Mouse (Mus musculus): Measurements from ENCODE around the gene Vmn1r46. TPM values are rescaled to one million over a fixed set of nuclear protein-coding genes. Genes with fewer than 3 reads are reported as not detected.

Vmn1r46 gene
- total RNA-seq (2023), result not detected

DNA sequence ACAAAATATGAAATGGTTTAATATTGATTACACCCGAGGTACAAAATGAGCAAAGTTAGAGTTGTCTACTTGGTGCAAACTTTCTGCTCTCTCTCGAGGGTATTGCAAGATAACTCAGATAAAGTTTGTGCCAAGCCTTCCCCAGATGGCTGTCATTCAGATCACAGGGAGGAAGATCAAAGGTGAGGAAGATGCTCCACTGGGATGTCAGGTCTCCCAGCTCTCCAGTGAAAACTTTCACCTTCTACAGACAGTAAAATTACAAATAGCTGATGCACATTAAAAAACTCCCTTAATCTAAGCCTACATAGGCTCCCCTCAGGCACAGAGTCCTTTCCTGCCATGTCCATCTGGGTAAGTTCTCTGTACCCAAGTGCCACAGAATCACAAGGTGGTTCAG lies at the start of gene Vmn1r46:
Gene Vmn1r46, plus strand, starts transcription at position 301 of the 400 bp plus-strand sequence.

DNA sequence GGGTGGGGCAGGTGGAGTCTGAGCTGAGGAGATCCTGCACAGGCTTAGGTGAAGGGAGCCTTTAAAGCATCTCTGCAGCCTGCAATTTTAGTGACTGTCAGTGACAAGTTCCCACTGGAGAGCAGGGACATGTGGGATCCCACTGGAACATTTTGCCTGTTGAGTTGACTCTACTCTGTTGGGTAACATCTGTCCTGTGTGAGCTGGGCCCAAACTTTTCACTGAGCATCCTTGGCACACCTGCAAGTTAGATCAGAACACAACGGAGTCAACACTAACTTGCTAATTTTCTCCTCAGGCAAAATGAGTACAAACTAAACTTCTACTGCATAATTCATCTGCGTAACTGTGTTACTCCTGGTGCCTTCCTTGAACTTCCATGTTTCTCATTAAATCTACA lies 28.6 kb upstream of the Vmn1r46 start, which contains the start of gene Vmn1r45:
Gene Vmn1r45, minus strand, starts transcription at position 101 of the 400 bp plus-strand sequence.

GRCm38 (mm10) chr6:90015847-90016246 lies 46.7 kb downstream of the Vmn1r46 start, which contains the start of gene Vmn1r47:
TSS of gene Vmn1r47 (plus strand) at chr6:90016147.

Other genes with a start within 250 kb of the Vmn1r46 start
- not detected for gene Vmn1r41, start 228.5 kb upstream of the Vmn1r46 start, total RNA-seq (2023)
- not detected for gene Vmn1r42, start 92.9 kb upstream of the Vmn1r46 start, total RNA-seq (2023)
- gene Vmn1r43, start 92.9 kb upstream of the Vmn1r46 start, total RNA-seq (2023), result not detected
- not detected for gene Vmn1r44, start 85.7 kb upstream of the Vmn1r46 start, total RNA-seq (2023)
- gene Vmn1r45, start 28.7 kb upstream of the Vmn1r46 start, total RNA-seq (2023), result not detected
- gene Vmn1r47, start 46.8 kb downstream of the Vmn1r46 start, total RNA-seq (2023), result not detected
- not detected for gene Vmn1r48, start 67.5 kb downstream of the Vmn1r46 start, total RNA-seq (2023)
- gene Vmn1r49, start 109.2 kb downstream of the Vmn1r46 start, total RNA-seq (2023), result not detected
- gene Vmn1r50, start 132.1 kb downstream of the Vmn1r46 start, total RNA-seq (2023), result not detected
- gene Vmn1r51, start 153.3 kb downstream of the Vmn1r46 start, total RNA-seq (2023), result not detected
- not detected for gene Vmn1r52, start 205.5 kb downstream of the Vmn1r46 start, total RNA-seq (2023)
- not detected for gene V1ra8, start 233.5 kb downstream of the Vmn1r46 start, total RNA-seq (2023)

Data from T-cell, adult 66 days (primary cell).